ENCODE assay signal across 18 mouse cellular contexts in the genomic region with DNA sequence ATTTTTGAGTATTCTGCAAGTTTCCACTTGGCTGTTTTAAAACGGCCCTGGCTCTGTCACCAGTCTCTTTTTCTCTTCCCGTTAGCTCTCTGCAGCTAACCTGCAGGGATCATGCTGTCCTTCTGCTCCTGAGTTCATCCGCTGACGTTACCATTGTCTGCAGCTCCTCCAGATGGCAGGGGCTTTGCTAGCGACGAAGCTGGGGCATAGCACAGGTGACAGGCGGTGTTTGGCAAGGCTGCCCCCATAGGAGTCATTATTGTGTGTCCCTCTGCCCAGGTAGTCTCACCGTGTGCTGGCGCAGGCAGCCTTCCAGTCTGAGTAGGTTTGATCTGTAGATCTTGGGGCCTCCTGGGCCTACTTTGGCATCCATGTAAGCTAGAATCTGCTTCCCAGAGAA.
A peak's percentile ranks its signal among the peaks of the same experiment; 100 is the strongest.
DNase-seq lines count a peak whose midpoint lies in the region; ATAC-seq lines count a peak whose summit lies in the region.
"Had no signal": no experiment of that assay in that cellular context is flagged by ENCODE, and none has a peak within 500 bp of the region (broad histone marks: within the 10 kb centered on the region; RNA-seq: fewer than 3 reads in every experiment).

No protein-coding gene starts in this region.

- H3K27me3 ChIP-seq in megakaryocyte, embryonic 14.5 days (replicated peaks), result no peaks in the 10 kb centered on the region
- H3K27me3 ChIP-seq: embryonic facial prominence, embryonic 15.5 days; limb, embryonic 13.5 days; liver, embryonic 12.5 days; neural tube, embryonic 12.5 days had no signal

- no peaks in the 10 kb centered on the region for H3K36me3 ChIP-seq in megakaryocyte, embryonic 14.5 days (replicated peaks; ENCODE audit: low read length)
- H3K36me3 ChIP-seq: embryonic facial prominence, embryonic 15.5 days; heart, embryonic 10.5 days; limb, embryonic 13.5 days; liver, embryonic 12.5 days; neural tube, embryonic 12.5 days had no signal

- no peaks in the 10 kb centered on the region for H3K4me1 ChIP-seq in megakaryocyte, embryonic 14.5 days
- H3K4me1 ChIP-seq: liver, embryonic 12.5 days; neural tube, embryonic 12.5 days had no signal

- peaks cover 16% of the 10 kb centered on the region for H3K9me3 ChIP-seq in megakaryocyte, embryonic 14.5 days
- H3K9me3 ChIP-seq: embryonic facial prominence, embryonic 15.5 days; heart, embryonic 10.5 days; limb, embryonic 13.5 days; liver, embryonic 12.5 days; neural tube, embryonic 12.5 days had no signal

- H3K4me3 ChIP-seq in megakaryocyte, embryonic 14.5 days (replicated peaks), result peak overlapping the region; percentile 16
- H3K4me3 ChIP-seq: embryonic facial prominence, embryonic 15.5 days; gastrocnemius, adult 2 months; heart, embryonic 10.5 days; limb, embryonic 13.5 days; liver, embryonic 12.5 days; neural tube, embryonic 12.5 days had no signal

- DNase-seq in cerebellum, adult 11-12 months, result peak; percentile 53
- DNase-seq in cerebellum, postnatal 10 days, result peak; percentile 38 to 61
- DNase-seq in right cerebral cortex, postnatal 14 days, result no peak
- no peak for DNase-seq in kidney, adult 8-10 months
- DNase-seq in right cerebral cortex, adult 2 months (ENCODE audit: low spot score in 2 of 2), result no peak
- DNase-seq: adrenal gland, postnatal 25 days; gastrocnemius, adult 2 months; kidney, adult 18-20 months; layer of hippocampus, postnatal 36 days; midbrain, embryonic 14.5 days had no signal

- ATAC-seq in megakaryocyte, adult 5-6 weeks (ENCODE audit: poor library complexity, severe bottlenecking), result no peak
- ATAC-seq: forebrain, embryonic 14.5 days; liver, embryonic 12.5 days had no signal

Comparison
In these comparisons a context has a peak if more than half of its experiments do, and no peak if none do; other contexts are left out.
1. DNase-seq: peak in cerebellum, adult 11-12 months (single experiment) and cerebellum, postnatal 10 days (2 of 2); none in right cerebral cortex, postnatal 14 days (single experiment), kidney, adult 8-10 months (0 of 2) and right cerebral cortex, adult 2 months (0 of 2).